Mouse (Mus musculus) thymus, adult 2 months (tissue): ENCODE data around the gene Gfi1. TPM values are rescaled to one million over a fixed set of nuclear protein-coding genes. Genes with fewer than 3 reads are reported as not detected.

ENCODE experiments used
- DNase-seq: peaks from one replicate; pipeline ENCODE4 v3.0.0; 2021
- H3K27ac ChIP-seq: fragments of 200-500 bp; 2 replicates; pipeline ENCODE4 v1.5.1; 2012; ENCODE audit warnings: low read length, control low read depth; ENCODE audit not compliant: control insufficient read depth, insufficient read depth
- H3K27me3 ChIP-seq: fragments of 200-500 bp; 2 replicates; pipeline ENCODE4 v1.6.1; 2012; ENCODE audit warnings: mild to moderate bottlenecking, low read length, moderate library complexity, mixed read lengths; ENCODE audit not compliant: control insufficient read depth, insufficient read depth
- H3K36me3 ChIP-seq: fragments of 200-500 bp; 2 replicates; pipeline ENCODE4 v1.6.1; 2012; ENCODE audit warnings: mild to moderate bottlenecking, low read length, moderate library complexity; ENCODE audit not compliant: control insufficient read depth, insufficient read depth
- H3K4me1 ChIP-seq: fragments of 200-500 bp; replicated peaks from 2 replicates; pipeline ENCODE4 v1.6.1; 2012; ENCODE audit warnings: low read length; ENCODE audit not compliant: control insufficient read depth, insufficient read depth
- H3K4me3 ChIP-seq: fragments of 200-500 bp; 2 replicates; pipeline ENCODE4 v1.5.1; 2012; ENCODE audit warnings: mild to moderate bottlenecking, low read length, control low read depth, moderate library complexity; ENCODE audit not compliant: control insufficient read depth, insufficient read depth
- CTCF ChIP-seq: fragments of 200-500 bp; IDR thresholded peaks from 2 replicates; pipeline ENCODE4 v1.5.1; 2012; ENCODE audit warnings: mild to moderate bottlenecking, control low read depth, low read length, moderate library complexity, borderline replicate concordance; ENCODE audit not compliant: control insufficient read depth, poor library complexity, insufficient read depth; ENCODE audit errors: extremely low read depth
- POLR2A ChIP-seq: fragments of 200-500 bp; IDR thresholded peaks from 2 replicates; pipeline ENCODE4 v1.6.1; 2012; ENCODE audit warnings: mild to moderate bottlenecking, low read length, control low read depth, moderate library complexity; ENCODE audit not compliant: control insufficient read depth, poor library complexity, insufficient read depth; ENCODE audit errors: extremely low read depth
- WGBS: fragments of 180-500 bp; shearing (Covaris S2); methylation state at CpG from one replicate; pipeline ENCODE4 v1.1.7; 2018; 5-methylcytosine and 5-hydroxymethylcytosine counted together
- polyA plus RNA-seq: library from polyadenylated mRNA; depleted of rRNA; stranded (reverse); fragments of >200 nt; gene quantifications from 2 replicates; pipeline ENCODE4 v1.2.3, GENCODE M21; 2012

Gfi1 gene
- polyA plus RNA-seq, 1 experiment = 191 TPM

DNA sequence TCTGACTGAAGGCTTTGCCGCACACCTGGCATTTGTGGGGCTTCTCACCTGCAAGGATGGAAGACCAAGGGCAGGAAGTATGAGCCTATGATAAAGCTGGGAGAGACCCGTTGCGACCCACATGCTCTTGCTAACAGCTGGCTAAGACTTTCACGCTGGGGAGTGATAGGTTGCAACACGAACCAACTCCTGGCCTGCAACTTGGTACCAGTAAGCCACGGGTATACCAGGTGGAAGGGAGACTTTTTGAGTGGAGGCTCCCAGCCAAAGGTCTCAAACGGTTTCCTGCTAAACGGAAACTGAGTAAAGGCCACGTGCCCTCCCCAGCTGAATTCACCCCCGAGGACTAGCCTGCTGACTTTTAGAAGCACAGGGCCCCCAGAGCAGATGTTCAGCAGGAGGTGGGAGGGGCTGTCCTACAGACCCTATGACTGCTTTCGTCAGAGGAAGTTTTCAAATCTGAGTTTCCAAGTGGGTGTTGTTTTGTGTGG lies 7.9 kb downstream of the Gfi1 start:
- H3K27ac ChIP-seq = peak overlapping the region; percentile 87
- H3K27me3 ChIP-seq = no peaks in the 10 kb centered on the region
- DNase-seq = peak; percentile 87
- WGBS = 3% methylated on average over 11 of the region's 11 CpGs
- H3K4me1 ChIP-seq = peaks cover 47% of the 10 kb centered on the region
- H3K4me3 ChIP-seq = no peak overlapping the region
- no peak for TF ChIP-seq CTCF
- TF ChIP-seq POLR2A = no peak
- peaks cover 37% of the 10 kb centered on the region for H3K36me3 ChIP-seq

DNA sequence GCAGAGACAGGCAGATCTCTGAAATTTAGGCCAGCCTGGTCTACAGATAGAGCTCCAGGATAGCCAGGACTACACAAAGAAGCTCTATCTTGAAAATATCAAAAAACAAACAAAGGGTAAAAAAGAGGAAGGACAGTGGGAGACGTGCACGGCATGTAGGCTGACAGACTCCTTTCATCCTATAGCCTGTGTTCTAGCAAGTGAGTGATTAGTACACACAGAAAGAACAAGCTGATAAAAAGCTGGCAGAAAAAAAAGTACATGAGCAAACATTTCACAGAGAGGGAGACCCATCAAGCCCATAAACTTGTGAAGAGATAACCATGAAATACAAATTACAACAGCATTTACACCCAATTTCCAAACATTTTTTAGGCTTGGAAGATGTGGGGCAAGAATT lies 14.1 kb downstream of the Gfi1 start:
- no peak for TF ChIP-seq POLR2A
- TF ChIP-seq CTCF = no peak
- no peak for DNase-seq
- Histone ChIP-seq H3K27ac (peak overlapping the region; percentile 52), H3K4me1 (peaks cover 27% of the 10 kb centered on the region), H3K4me3 (no peak overlapping the region), H3K27me3 (no peaks in the 10 kb centered on the region), H3K36me3 (peaks cover 5% of the 10 kb centered on the region; the same call in 1 of the 2 replicates)
- 18% methylated on average over 2 of the region's 2 CpGs for WGBS

DNA sequence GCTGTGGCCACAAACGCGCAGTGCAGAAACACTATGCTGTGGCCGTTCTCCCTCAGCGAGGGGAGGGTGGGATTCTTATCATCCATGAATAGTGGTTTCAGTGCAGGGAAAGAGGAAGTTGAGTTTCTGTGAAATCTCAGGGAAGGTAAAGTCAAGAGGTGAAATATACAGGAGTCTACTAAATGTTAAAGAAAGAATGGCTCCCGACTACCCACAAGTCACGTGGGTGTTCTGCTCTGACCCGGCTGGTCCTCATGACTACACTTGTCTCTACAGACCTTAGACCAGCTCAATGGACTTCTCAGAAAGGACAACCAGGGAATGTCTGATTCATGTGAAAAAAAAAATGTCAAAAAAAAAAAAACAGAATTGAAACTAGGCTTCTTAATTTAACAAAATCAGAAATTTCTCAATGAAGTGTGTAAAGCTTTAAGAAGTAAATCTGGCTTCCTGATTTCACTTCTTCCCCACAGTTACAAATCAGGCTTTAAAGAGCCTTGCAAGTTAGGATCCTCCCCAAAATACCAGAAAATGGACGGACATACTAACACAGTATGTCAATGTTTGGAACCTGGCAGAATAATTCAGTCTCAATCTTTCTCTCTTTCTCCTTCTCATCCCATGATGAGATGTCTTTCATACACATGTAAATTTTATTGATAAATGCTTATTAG lies 17.6 kb downstream of the Gfi1 start:
- peaks cover 20% of the 10 kb centered on the region for H3K4me1 ChIP-seq
- no peaks in the 10 kb centered on the region for H3K36me3 ChIP-seq
- 37% methylated on average over 8 of the region's 8 CpGs for WGBS
- H3K4me3 ChIP-seq = no peak overlapping the region
- no peaks in the 10 kb centered on the region for H3K27me3 ChIP-seq
- H3K27ac ChIP-seq = no peak overlapping the region; the same call in 1 of the 2 replicates
- no peak for DNase-seq
- TF ChIP-seq POLR2A (no peak), CTCF (no peak)

DNA sequence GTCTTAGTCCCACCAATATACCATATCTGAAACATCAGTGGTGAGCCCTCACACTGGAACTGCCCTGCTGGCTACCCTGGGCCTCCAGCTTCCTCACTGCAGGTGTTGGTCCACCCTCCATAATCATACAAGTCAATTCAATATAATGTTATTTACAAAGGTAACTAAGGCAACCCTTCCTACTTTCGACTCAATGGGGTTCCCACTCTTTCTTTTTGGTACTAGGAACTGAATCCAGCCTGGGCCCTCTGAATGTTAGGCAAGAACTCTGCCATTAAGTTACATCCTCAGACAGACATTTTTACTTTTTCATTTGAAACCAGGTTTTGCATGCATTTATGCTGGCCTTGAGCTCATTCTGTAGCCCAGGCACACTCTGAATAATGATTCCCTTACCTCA lies 19.6 kb downstream of the Gfi1 start:
- WGBS = 91% methylated on average over 1 of the region's 1 CpGs

DNA sequence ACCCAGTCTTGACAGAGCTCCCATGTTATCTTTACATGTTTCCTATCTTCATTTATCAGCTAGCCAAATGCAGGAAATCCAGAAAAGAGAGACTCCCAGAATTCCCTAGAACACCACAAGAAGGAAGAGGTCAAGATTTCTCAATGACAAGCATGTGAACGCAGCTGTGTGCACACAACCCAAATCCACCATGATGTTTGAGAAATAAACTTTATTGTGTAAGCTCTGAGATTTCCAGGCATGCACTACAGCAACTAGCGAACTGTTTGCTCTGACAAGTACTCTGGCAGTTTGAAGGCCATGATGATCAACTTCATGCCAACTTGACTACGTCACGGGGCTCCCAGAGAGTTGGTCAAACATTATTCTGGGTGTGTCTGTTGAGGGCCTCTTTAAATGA lies 20.1 kb downstream of the Gfi1 start:
- no peak overlapping the region for H3K4me3 ChIP-seq
- H3K27ac ChIP-seq = no peak overlapping the region
- H3K4me1 ChIP-seq = peaks cover 28% of the 10 kb centered on the region
- TF ChIP-seq POLR2A = no peak
- TF ChIP-seq CTCF = no peak
- 95% methylated on average over 4 of the region's 4 CpGs for WGBS
- no peaks in the 10 kb centered on the region for H3K36me3 ChIP-seq
- DNase-seq = no peak
- H3K27me3 ChIP-seq = no peaks in the 10 kb centered on the region

More for the DNA sequence above, 19.6 kb downstream of the Gfi1 start:
- H3K36me3 ChIP-seq = no peaks in the 10 kb centered on the region
- peaks cover 26% of the 10 kb centered on the region for H3K4me1 ChIP-seq
- no peak overlapping the region for H3K4me3 ChIP-seq
- DNase-seq = no peak
- TF ChIP-seq POLR2A (no peak), CTCF (no peak)
- no peak overlapping the region for H3K27ac ChIP-seq
- no peaks in the 10 kb centered on the region for H3K27me3 ChIP-seq

DNA sequence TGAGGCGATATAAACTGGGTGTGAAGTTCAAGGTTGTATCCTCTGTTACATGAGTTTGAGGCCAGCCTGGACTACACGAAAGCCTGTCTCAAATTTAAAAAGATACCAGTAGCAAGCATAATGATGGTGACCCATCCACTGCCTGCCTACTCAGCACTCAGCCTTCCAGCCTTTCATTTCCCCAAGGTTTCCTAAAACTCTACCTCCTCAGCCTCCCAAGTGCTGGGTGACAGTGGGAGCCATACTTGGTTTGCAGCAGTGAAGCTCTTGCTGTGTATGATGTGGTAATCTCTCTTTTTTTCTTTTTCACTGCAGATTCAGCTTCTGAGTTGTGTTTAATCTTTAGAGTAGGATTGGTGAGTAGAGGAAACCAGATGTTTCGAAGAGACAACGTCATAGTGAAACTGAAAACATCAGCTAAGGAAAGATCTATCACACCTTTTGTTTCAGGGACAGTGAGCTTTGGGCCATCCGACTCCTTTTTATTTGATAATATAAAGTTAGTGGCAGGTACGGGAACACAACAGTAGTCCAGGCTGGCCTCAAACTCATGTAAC lies 22.6 kb downstream of the Gfi1 start:
- Histone ChIP-seq H3K27me3 (no peaks in the 10 kb centered on the region), H3K36me3 (no peaks in the 10 kb centered on the region), H3K4me1 (peaks cover 40% of the 10 kb centered on the region), H3K27ac (peak overlapping the region; percentile 79), H3K4me3 (no peak overlapping the region)
- WGBS = 32% methylated on average over 6 of the region's 6 CpGs
- TF ChIP-seq CTCF = no peak
- TF ChIP-seq POLR2A = no peak
- peak; percentile 46 for DNase-seq
